7 mouse cellular contexts compared by ENCODE assay signal in genomic region chr17:8147439-8148316, GRCm38 (mm10). TPM values are rescaled to one million over a fixed set of nuclear protein-coding genes. Genes with fewer than 3 reads are reported as not detected.
DNase-seq lines count a peak whose midpoint lies in the region; ATAC-seq and TF ChIP-seq lines count a peak whose summit lies in the region.
"Not testable (repeated sequence)": the region's sequence is repeated elsewhere in the genome, so short reads cannot be mapped to it uniquely, and the experiment has no call there.

Gene Gm49673 (minus strand): TSS chr17:8147788.
Gene Rnaset2a (minus strand): TSS chr17:8148097.

- not testable (repeated sequence) for H3K27ac ChIP-seq in embryonic facial prominence, embryonic 11.5 days (replicated peaks; ENCODE audit: low read depth, low read length); midbrain, embryonic 12.5 days (replicated peaks)
- H3K27ac ChIP-seq in intestine, embryonic 14.5 days (ENCODE audit: low read depth), result 0 out of 2 replicates have a peak within 1 kb of the TSS, but pooled peaks have one; percentile 33
- peak within 1 kb of the TSS; percentile 68 for H3K27ac ChIP-seq in spleen, adult 2 months (ENCODE audit: insufficient read depth, low read length)

- peak; percentile 98 for ATAC-seq in embryonic facial prominence, embryonic 11.5 days (replicated peaks; ENCODE audit: insufficient number of reproducible peaks, low FRiP score, low TSS enrichment, low read depth)
- ATAC-seq in intestine, embryonic 14.5 days (replicated peaks; ENCODE audit: low FRiP score, low TSS enrichment, low read depth), result peak; percentile 99
- peak; percentile 98 for ATAC-seq in midbrain, embryonic 12.5 days (ENCODE audit: low FRiP score, low read depth)

- WGBS in embryonic facial prominence, embryonic 11.5 days, result under 1% methylated on average over 38 of the region's 67 CpGs
- 1% methylated on average over 41 of the region's 67 CpGs for WGBS in intestine, embryonic 14.5 days
- WGBS in midbrain, embryonic 12.5 days, result 1% methylated on average over 51 of the region's 67 CpGs
- WGBS in spleen, adult 2 months, result 2% methylated on average over 59 of the region's 67 CpGs

- H3K4me1 ChIP-seq in embryonic facial prominence, embryonic 11.5 days (ENCODE audit: control insufficient read depth, insufficient read depth, low read length); intestine, embryonic 14.5 days (replicated peaks; ENCODE audit: control insufficient read depth, insufficient read depth, low read length); midbrain, embryonic 12.5 days; spleen, adult 2 months (ENCODE audit: control insufficient read depth, insufficient read depth, insufficient read length): not testable (repeated sequence)

- peak; percentile 65 for DNase-seq in adrenal gland, adult 2 months
- peak; percentile 33 for DNase-seq in embryonic facial prominence, embryonic 11.5 days (ENCODE audit: low spot score)
- DNase-seq in heart, adult 18-20 months, result peak; percentile 48 to 59
- DNase-seq in intestine, embryonic 14.5 days (ENCODE audit: low spot score), result peak; percentile 72
- DNase-seq in liver, result peak; percentile 17
- peak in 1 of 2 experiments; percentile 24 for DNase-seq in spleen, adult 2 months (ENCODE audit: low read depth in 1 of 2, low spot score in 2 of 2)

- not testable (repeated sequence) for H3K36me3 ChIP-seq in embryonic facial prominence, embryonic 11.5 days (replicated peaks; ENCODE audit: control insufficient read depth, insufficient read depth, low read depth, low read length); intestine, embryonic 14.5 days (ENCODE audit: control insufficient read depth, insufficient read depth, low read length); midbrain, embryonic 12.5 days; spleen, adult 2 months (ENCODE audit: control insufficient read depth, insufficient read depth, low read length)

- H3K9me3 ChIP-seq in embryonic facial prominence, embryonic 11.5 days (replicated peaks; ENCODE audit: control insufficient read depth, low read length); intestine, embryonic 14.5 days (ENCODE audit: control insufficient read depth, low read length); midbrain, embryonic 12.5 days: not testable (repeated sequence)

- H3K9ac ChIP-seq in embryonic facial prominence, embryonic 11.5 days (replicated peaks; ENCODE audit: low read length), result peak within 1 kb of the TSS; percentile 64
- H3K9ac ChIP-seq in intestine, embryonic 14.5 days (ENCODE audit: low read length), result peak within 1 kb of the TSS; percentile 44
- peak within 1 kb of the TSS; percentile 63 for H3K9ac ChIP-seq in midbrain, embryonic 12.5 days (replicated peaks)

- TF ChIP-seq POLR2A in spleen, adult 2 months (IDR thresholded peaks at IDR 0.05; ENCODE audit: low read depth, low read length), result not testable (repeated sequence)

- not testable (repeated sequence) for H3K27me3 ChIP-seq in embryonic facial prominence, embryonic 11.5 days (ENCODE audit: control insufficient read depth, insufficient read depth, low read length); intestine, embryonic 14.5 days (replicated peaks; ENCODE audit: control insufficient read depth, insufficient read depth, low read length); midbrain, embryonic 12.5 days; spleen, adult 2 months (ENCODE audit: control insufficient read depth, insufficient read depth, low read length)

- peak within 1 kb of the TSS; percentile 25 for H3K4me2 ChIP-seq in embryonic facial prominence, embryonic 11.5 days (ENCODE audit: low read depth, low read length)
- peak within 1 kb of the TSS; percentile 45 for H3K4me2 ChIP-seq in intestine, embryonic 14.5 days (ENCODE audit: low read length)
- peak within 1 kb of the TSS; percentile 56 for H3K4me2 ChIP-seq in midbrain, embryonic 12.5 days (replicated peaks)

- not testable (repeated sequence) for TF ChIP-seq CTCF in spleen, adult 2 months (IDR thresholded peaks at IDR 0.05; ENCODE audit: extremely low read depth, insufficient read depth, insufficient read length, insufficient replicate concordance)

- peak within 1 kb of the TSS; percentile 42 for H3K4me3 ChIP-seq in embryonic facial prominence, embryonic 11.5 days (ENCODE audit: low read depth, low read length)
- peak within 1 kb of the TSS; percentile 47 for H3K4me3 ChIP-seq in intestine, embryonic 14.5 days (ENCODE audit: low read depth, low read length)
- H3K4me3 ChIP-seq in midbrain, embryonic 12.5 days, result peak within 1 kb of the TSS; percentile 52
- peak within 1 kb of the TSS; percentile 61 for H3K4me3 ChIP-seq in spleen, adult 2 months (ENCODE audit: extremely low read depth, insufficient read depth, insufficient read length)

RNA-seq across cellular contexts. Expression of gene Gm49673, which starts in this region (rescaled TPM):
- total RNA-seq in adrenal gland, adult 2 months (2021), result not detected
- polyA plus RNA-seq in adrenal gland, adult 2 months (2012; rRNA removed), result 2.5 and 16.1 TPM in 2 replicates
- 0.25 and 0.57 TPM in 2 replicates for polyA plus RNA-seq in embryonic facial prominence, embryonic 11.5 days (2014; fragmentation: Nextera tagmentation; extraction: Ambion mirVana)
- not detected for total RNA-seq in heart, adult 18-20 months (2021)
- 0.28 TPM in 1 of 2 replicates, not detected in the other for polyA plus RNA-seq in intestine, embryonic 14.5 days (2014; fragmentation: Nextera tagmentation; extraction: Ambion mirVana)
- polyA plus RNA-seq in midbrain, embryonic 12.5 days (2016; fragmentation: Nextera tagmentation; extraction: Ambion mirVana), result 0.26 TPM in 1 of 2 replicates, not detected in the other
- 3.0 and 5.2 TPM in 2 replicates for polyA plus RNA-seq in spleen, adult 2 months (2012; rRNA removed)

RNA-seq across cellular contexts. Expression of gene Rnaset2a, which starts in this region (rescaled TPM):
- 10 to 100 TPM; 29.2 to 62.6 TPM for total RNA-seq in adrenal gland, adult 2 months (2021)
- polyA plus RNA-seq in adrenal gland, adult 2 months (2012; rRNA removed), result 54.9 and 82.3 TPM in 2 replicates
- polyA plus RNA-seq in embryonic facial prominence, embryonic 11.5 days (2014; fragmentation: Nextera tagmentation; extraction: Ambion mirVana), result 16.4 and 18.0 TPM in 2 replicates
- 10 to 100 TPM; 25.4 to 26.3 TPM for total RNA-seq in heart, adult 18-20 months (2021)
- 28.3 and 35.2 TPM in 2 replicates for polyA plus RNA-seq in intestine, embryonic 14.5 days (2014; fragmentation: Nextera tagmentation; extraction: Ambion mirVana)
- polyA plus RNA-seq in midbrain, embryonic 12.5 days (2016; fragmentation: Nextera tagmentation; extraction: Ambion mirVana), result 12.9 and 14.9 TPM in 2 replicates
- polyA plus RNA-seq in spleen, adult 2 months (2012; rRNA removed), result 31.2 and 48.4 TPM in 2 replicates
